Mouse (Mus musculus) testis, adult 2 months (tissue): ENCODE data around the gene Iqgap2. TPM values are rescaled to one million over a fixed set of nuclear protein-coding genes. Genes with fewer than 3 reads are reported as not detected.
A peak's percentile ranks its signal among the peaks of the same experiment; 100 is the strongest.

Experiments used
- H3K27ac ChIP-seq: fragments of 200-500 bp; 2 replicates; pipeline ENCODE4 v1.5.1; 2012; ENCODE audit warnings: low read depth, low read length; ENCODE audit not compliant: control insufficient read depth, insufficient read depth
- H3K27me3 ChIP-seq: fragments of 200-500 bp; 2 replicates; pipeline ENCODE4 v1.6.1; 2012; ENCODE audit warnings: mild to moderate bottlenecking, low read length, moderate library complexity; ENCODE audit not compliant: control insufficient read depth, insufficient read depth
- H3K36me3 ChIP-seq: fragments of 200-500 bp; 2 replicates; pipeline ENCODE4 v1.6.1; 2012; ENCODE audit warnings: mild to moderate bottlenecking, low read length; ENCODE audit not compliant: control insufficient read depth, insufficient read depth
- H3K4me1 ChIP-seq: fragments of 200-500 bp; 2 replicates; pipeline ENCODE4 v1.6.1; 2012; ENCODE audit warnings: low read length; ENCODE audit not compliant: control insufficient read depth, insufficient read depth
- H3K4me3 ChIP-seq: fragments of 200-500 bp; 2 replicates; pipeline ENCODE4 v1.5.1; 2012; ENCODE audit warnings: low read depth, mild to moderate bottlenecking, low read length, moderate library complexity, mixed read lengths; ENCODE audit not compliant: control insufficient read depth
- CTCF ChIP-seq: fragments of 200-500 bp; IDR thresholded peaks from 2 replicates; pipeline ENCODE4 v1.5.1; 2012; ENCODE audit warnings: low read depth, mild to moderate bottlenecking, inconsistent platforms, low read length, moderate library complexity; ENCODE audit not compliant: control insufficient read depth, insufficient read depth, insufficient replicate concordance
- POLR2A ChIP-seq: fragments of 200-500 bp; IDR thresholded peaks from 2 replicates; pipeline ENCODE4 v1.6.1; 2012; ENCODE audit warnings: low read depth, mild to moderate bottlenecking, inconsistent platforms, low read length, moderate library complexity; ENCODE audit not compliant: control insufficient read depth
- polyA plus RNA-seq: library from polyadenylated mRNA; depleted of rRNA; stranded (reverse); fragments of >200 nt; gene quantifications from 2 replicates; pipeline ENCODE4 v1.2.3, GENCODE M21; 2012

The Iqgap2 gene
- polyA plus RNA-seq, 1 experiment, result 2.9 TPM

- no peaks in the 10 kb centered on the region for H3K36me3 ChIP-seq
- peak overlapping the region; percentile 79 for H3K4me3 ChIP-seq
- no peaks in the 10 kb centered on the region; the same call in 1 of the 2 replicates for H3K27me3 ChIP-seq
- H3K4me1 ChIP-seq, result peaks cover 13% of the 10 kb centered on the region; the same call in 1 of the 2 replicates
- TF ChIP-seq CTCF (peak; percentile 84), POLR2A (no peak)
- no peak overlapping the region for H3K27ac ChIP-seq
These were observed 346 bp upstream of the Iqgap2 start for GRCm38 (mm10) chr13:95891926-95892610.

GRCm38 (mm10) chr13:95890851-95891471, 761 bp downstream of the Iqgap2 start:
- Histone ChIP-seq H3K27ac (no peak overlapping the region), H3K4me1 (peaks cover 13% of the 10 kb centered on the region; the same call in 1 of the 2 replicates), H3K4me3 (peak overlapping the region; percentile 79), H3K27me3 (no peaks in the 10 kb centered on the region; the same call in 1 of the 2 replicates), H3K36me3 (no peaks in the 10 kb centered on the region)
- TF ChIP-seq POLR2A, result no peak
- TF ChIP-seq CTCF, result no peak

- TF ChIP-seq POLR2A (no peak), CTCF (no peak)
- Histone ChIP-seq H3K4me1 (peaks cover 13% of the 10 kb centered on the region; the same call in 1 of the 2 replicates), H3K4me3 (no peak overlapping the region), H3K27ac (no peak overlapping the region), H3K27me3 (no peaks in the 10 kb centered on the region; the same call in 1 of the 2 replicates), H3K36me3 (no peaks in the 10 kb centered on the region)
These were observed 1.7 kb downstream of the Iqgap2 start for GRCm38 (mm10) chr13:95889981-95890545.

GRCm38 (mm10) chr13:95889366-95889765, 2.4 kb downstream of the Iqgap2 start:
- no peak overlapping the region for H3K27ac ChIP-seq
- H3K4me1 ChIP-seq, result peaks cover 13% of the 10 kb centered on the region; the same call in 1 of the 2 replicates
- no peaks in the 10 kb centered on the region for H3K36me3 ChIP-seq
- TF ChIP-seq CTCF (no peak), POLR2A (no peak)
- no peaks in the 10 kb centered on the region; the same call in 1 of the 2 replicates for H3K27me3 ChIP-seq
- no peak overlapping the region for H3K4me3 ChIP-seq

- H3K4me1 ChIP-seq, result peaks cover 13% of the 10 kb centered on the region; the same call in 1 of the 2 replicates
- no peaks in the 10 kb centered on the region; the same call in 1 of the 2 replicates for H3K27me3 ChIP-seq
- no peak overlapping the region for H3K27ac ChIP-seq
- no peak overlapping the region for H3K4me3 ChIP-seq
- H3K36me3 ChIP-seq, result no peaks in the 10 kb centered on the region
- TF ChIP-seq POLR2A (no peak), CTCF (no peak)
These were observed 3.1 kb downstream of the Iqgap2 start for GRCm38 (mm10) chr13:95888621-95889020.

- H3K4me3 ChIP-seq, result no peak overlapping the region
- peaks cover 13% of the 10 kb centered on the region; the same call in 1 of the 2 replicates for H3K4me1 ChIP-seq
- TF ChIP-seq CTCF (no peak), POLR2A (no peak)
- no peaks in the 10 kb centered on the region for H3K36me3 ChIP-seq
- H3K27ac ChIP-seq, result no peak overlapping the region
- no peaks in the 10 kb centered on the region; the same call in 1 of the 2 replicates for H3K27me3 ChIP-seq
These were observed 3.6 kb downstream of the Iqgap2 start for GRCm38 (mm10) chr13:95888170-95888569.

GRCm38 (mm10) chr13:95887375-95887774, 4.3 kb downstream of the Iqgap2 start:
- peaks cover 11% of the 10 kb centered on the region; the same call in 1 of the 2 replicates for H3K4me1 ChIP-seq
- TF ChIP-seq CTCF (no peak), POLR2A (no peak)
- H3K36me3 ChIP-seq, result no peaks in the 10 kb centered on the region
- H3K27me3 ChIP-seq, result no peaks in the 10 kb centered on the region; the same call in 1 of the 2 replicates
- H3K4me3 ChIP-seq, result no peak overlapping the region
- H3K27ac ChIP-seq, result no peak overlapping the region
